Mouse (Mus musculus): Measurements from ENCODE around the gene Pld4.

Pld4 gene

GRCm38 (mm10) chr12:112760154-112760926, at the start of gene Pld4:
Pld4 (plus strand) TSS chr12:112760655.
- DNase-seq: no peak

GRCm38 (mm10) chr12:112713984-112714383, 46.5 kb upstream of the Pld4 start:
- DNase-seq: no peak

- DNase-seq: peak; percentile 74
Observed at GRCm38 (mm10) chr12:112717140-112717539, 43.3 kb upstream of the Pld4 start.

- DNase-seq: no peak
Observed at GRCm38 (mm10) chr12:112718995-112719394, 41.5 kb upstream of the Pld4 start.

- no peak for DNase-seq
Observed at GRCm38 (mm10) chr12:112720216-112720615, 40.2 kb upstream of the Pld4 start, which contains the start of gene Cep170b. Cep170b (plus strand) TSS chr12:112720455.

- DNase-seq: no peak
Observed at GRCm38 (mm10) chr12:112720890-112721423, 39.5 kb upstream of the Pld4 start.

- DNase-seq: peak; percentile 66
Observed at GRCm38 (mm10) chr12:112721424-112722239, 38.8 kb upstream of the Pld4 start.

- peak; percentile 55 for DNase-seq
Observed at GRCm38 (mm10) chr12:112722240-112723027, 38.0 kb upstream of the Pld4 start.

GRCm38 (mm10) chr12:112723028-112723330, 37.5 kb upstream of the Pld4 start:
- DNase-seq: no peak

GRCm38 (mm10) chr12:112723445-112723844, 37.0 kb upstream of the Pld4 start:
- DNase-seq: no peak

- DNase-seq: peak; percentile 81
Observed at GRCm38 (mm10) chr12:112724077-112724805, 36.2 kb upstream of the Pld4 start.

- no peak for DNase-seq
Observed at GRCm38 (mm10) chr12:112727801-112728200, 32.7 kb upstream of the Pld4 start.

- no peak for DNase-seq
Observed at GRCm38 (mm10) chr12:112730808-112731207, 29.6 kb upstream of the Pld4 start.

- no peak for DNase-seq
Observed at GRCm38 (mm10) chr12:112732591-112732990, 27.9 kb upstream of the Pld4 start.

- DNase-seq: no peak
Observed at GRCm38 (mm10) chr12:112734108-112734820, 26.2 kb upstream of the Pld4 start.

GRCm38 (mm10) chr12:112734881-112735655, 25.4 kb upstream of the Pld4 start:
- DNase-seq: no peak

GRCm38 (mm10) chr12:112735896-112736635, 24.4 kb upstream of the Pld4 start:
- DNase-seq: no peak

GRCm38 (mm10) chr12:112736636-112736925, 23.9 kb upstream of the Pld4 start:
- DNase-seq: no peak

- no peak for DNase-seq
Observed at GRCm38 (mm10) chr12:112737081-112737480, 23.4 kb upstream of the Pld4 start.

GRCm38 (mm10) chr12:112737761-112738160, 22.7 kb upstream of the Pld4 start:
- no peak for DNase-seq

Measured in retina, postnatal 1 day (tissue).